Comparison of ENCODE assay signal across 15 mouse cellular contexts in genomic region chr7:68833517-68833916, GRCm38 (mm10).
DNase-seq lines count a peak whose midpoint lies in the region; ATAC-seq lines count a peak whose summit lies in the region.
"Had no signal": no experiment of that assay in that cellular context is flagged by ENCODE, and none has a peak within 500 bp of the region (broad histone marks: within the 10 kb centered on the region; RNA-seq: fewer than 3 reads in every experiment).

No protein-coding gene starts in this region.

- DNase-seq in layer of hippocampus, adult 11-12 months (ENCODE audit: low spot score): peak; percentile 61
- no peak for DNase-seq in layer of hippocampus, postnatal 25 days (ENCODE audit: extremely low spot score in 1 of 2, low spot score in 1 of 2)
- peak; percentile 44 for DNase-seq in NIH3T3 (ENCODE audit: low read depth)
- peak; percentile 86 for DNase-seq in brain, adult 2 months (ENCODE audit: low read depth, low spot score)
- DNase-seq in layer of hippocampus, postnatal 14 days (ENCODE audit: low spot score in 2 of 2): peak; percentile 52 to 70
- no peak for DNase-seq in lung, postnatal 25 days (ENCODE audit: low spot score)
- no peak for DNase-seq in T-cell, adult 2 months (ENCODE audit: low spot score)
- DNase-seq: cerebellum, adult 8-10 months; gastrocnemius, postnatal 14 days; heart, postnatal 14 days; kidney, postnatal 10 days; lung, postnatal 36 days; thymus, adult 18-20 months had no signal

- ATAC-seq in activated CD4-positive, CD25-positive, alpha-beta regulatory T cell, adult 4 months: no peak
- ATAC-seq: intestine, postnatal 0 days had no signal

Comparison
In these comparisons a context has a peak if more than half of its experiments do, and no peak if none do; other contexts are left out.
1. DNase-seq: peak in layer of hippocampus, adult 11-12 months (single experiment), NIH3T3 (single experiment), brain, adult 2 months (single experiment) and layer of hippocampus, postnatal 14 days (2 of 2); none in layer of hippocampus, postnatal 25 days (0 of 2), lung, postnatal 25 days (single experiment) and T-cell, adult 2 months (single experiment).